Mouse (Mus musculus) spleen, postnatal 10 days (tissue): ENCODE measurements at regions not wholly inside any gene's neighbourhood (a gene's known extent, or its start where the extent isn't known, plus 50 kb on each side); places are given as distances from the start of the nearest gene placed in this dataset.
A peak's percentile ranks its signal among the peaks of the same experiment; 100 is the strongest.

ENCODE experiments used
- DNase-seq, 2 experiments: peaks; one replicate each; pipeline ENCODE4 v3.0.0; 2021 to 2022; ENCODE audit warnings: low spot score in 2 of 2

DNA sequence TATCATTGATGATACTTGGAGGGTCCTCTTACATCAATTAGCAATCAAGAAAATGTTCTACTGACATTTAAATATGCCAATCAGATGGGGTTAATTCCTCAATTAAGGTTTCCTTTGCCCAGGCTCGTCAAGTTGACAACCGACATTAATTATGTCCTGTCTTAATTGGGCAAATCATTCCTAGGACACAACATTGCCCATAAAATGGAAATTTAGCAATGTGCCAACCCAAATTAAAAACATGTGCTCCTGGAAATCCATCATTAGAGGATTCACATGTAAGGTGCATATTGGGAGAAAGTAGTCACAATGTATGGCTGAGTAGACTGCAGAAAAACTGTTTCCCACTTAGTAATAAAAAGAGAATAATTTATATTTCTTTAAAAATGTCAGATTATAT lies 483.6 kb upstream of the B430305J03Rik start:
- DNase-seq, result no peak

DNA sequence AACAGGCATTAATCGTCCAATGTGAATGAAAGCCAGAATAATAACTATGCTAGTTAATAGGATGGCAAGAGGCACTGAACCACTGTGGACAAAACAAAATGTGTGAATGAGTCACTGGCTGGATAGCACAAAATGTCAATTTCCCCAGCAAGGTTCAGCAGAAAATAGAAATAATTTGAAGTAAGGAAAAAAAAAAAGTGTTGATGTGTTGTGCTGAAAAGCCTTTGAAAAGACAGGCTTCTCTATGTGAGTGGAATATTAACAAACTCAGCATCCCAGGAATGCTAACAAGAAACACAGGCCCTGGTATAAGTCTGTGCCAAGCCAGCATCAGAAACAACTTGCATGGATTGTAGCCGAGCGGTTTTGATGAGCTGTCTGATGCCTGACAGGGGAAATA lies 481.0 kb upstream of the B430305J03Rik start:
- DNase-seq, result no peak

DNA sequence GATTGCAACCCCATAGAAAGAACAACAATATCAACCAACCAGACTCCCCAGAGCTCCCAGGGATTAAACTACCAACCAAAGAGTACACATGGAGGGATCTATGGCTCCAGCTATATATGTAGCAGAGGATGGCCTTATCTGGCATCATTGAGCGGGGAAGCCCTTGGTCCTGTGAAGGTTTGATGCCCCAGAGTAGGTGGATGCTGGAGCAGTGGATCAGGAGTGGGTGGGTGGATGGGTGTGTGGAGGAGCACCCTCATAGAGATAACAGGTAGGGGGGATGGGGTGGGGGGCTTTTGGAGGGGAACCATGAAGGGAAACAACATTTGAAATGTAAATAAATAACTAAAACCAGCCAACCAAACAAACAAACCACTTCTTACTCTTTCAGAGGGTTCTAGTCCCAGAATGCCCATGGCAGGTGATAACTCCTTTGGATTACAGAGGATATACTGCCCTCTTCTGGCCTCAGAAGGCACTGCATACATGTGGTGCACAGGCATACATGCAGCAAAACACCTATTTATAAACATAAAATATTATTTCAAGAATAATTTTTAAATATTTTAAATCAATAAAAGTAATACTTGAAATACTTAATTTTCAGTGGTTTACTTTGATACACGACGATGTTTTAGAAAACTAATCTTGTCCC lies 473.7 kb upstream of the B430305J03Rik start:
- DNase-seq, result peak; percentile 10 to 65

DNA sequence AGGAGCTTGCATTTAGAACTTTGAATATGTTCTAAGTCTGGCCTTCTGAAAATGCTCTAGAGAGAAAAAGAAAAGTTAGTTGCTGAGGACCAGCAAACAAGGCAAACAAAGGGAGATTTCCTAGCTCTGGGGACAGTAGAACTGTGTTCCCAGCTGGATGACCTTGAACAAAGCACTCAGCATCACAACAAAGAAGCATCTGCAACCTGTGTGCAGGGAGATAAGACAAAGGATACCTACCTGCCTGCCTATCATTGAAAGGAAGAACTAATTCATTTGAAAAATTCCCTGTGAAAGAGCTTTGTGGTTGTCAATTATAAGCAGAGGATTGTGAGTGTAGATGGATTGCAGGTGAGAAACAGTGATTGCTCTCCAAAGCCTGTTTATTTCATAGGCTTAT lies 451.1 kb upstream of the B430305J03Rik start:
- no peak for DNase-seq

DNA sequence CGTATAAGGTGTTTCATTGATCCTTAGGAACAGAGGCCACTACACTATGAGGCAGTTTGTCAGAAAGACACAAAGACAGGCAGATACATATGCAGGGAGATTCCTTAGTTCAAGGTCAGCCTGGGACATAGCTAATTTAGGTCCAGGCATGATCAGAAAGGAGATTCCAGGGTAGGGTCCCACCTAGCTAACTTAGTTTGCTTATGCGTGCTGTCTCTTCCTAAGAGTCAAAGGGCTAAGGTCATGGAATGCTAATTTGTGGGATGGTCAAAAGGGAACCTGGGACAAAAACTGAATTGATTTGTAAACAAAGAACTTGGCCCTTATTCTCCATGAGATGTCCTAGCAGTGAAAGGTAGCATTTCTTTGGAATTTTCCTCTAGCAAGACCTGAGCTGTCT lies 430.3 kb upstream of the B430305J03Rik start:
- DNase-seq, result no peak

DNA sequence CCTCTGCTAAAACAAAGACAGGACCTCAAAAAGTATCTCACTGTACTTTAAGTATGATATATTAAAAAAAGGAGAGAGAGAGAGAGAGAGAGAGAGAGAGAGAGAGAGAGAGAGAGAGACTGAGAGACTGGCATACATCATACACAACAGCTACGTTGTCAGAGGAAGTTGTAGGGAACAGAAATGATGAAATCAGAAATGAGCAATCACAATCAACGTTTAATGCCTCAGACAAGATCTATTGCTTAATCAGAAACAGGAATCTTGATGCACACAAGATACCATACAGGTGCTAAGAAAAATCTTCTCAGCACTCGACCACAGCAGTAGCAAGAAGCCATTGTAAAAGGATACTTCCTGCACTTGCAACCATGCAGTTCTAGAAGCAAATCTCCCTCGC lies 424.9 kb upstream of the B430305J03Rik start:
- DNase-seq, result no peak
